Mouse (Mus musculus) embryonic facial prominence, embryonic 10.5 days (tissue): ENCODE data around the gene Pmf1. TPM values are rescaled to one million over a fixed set of nuclear protein-coding genes. Genes with fewer than 3 reads are reported as not detected.

Experiments
- DNase-seq: peaks from one replicate; pipeline ENCODE4 v3.0.0-alpha.2; 2017; ENCODE audit warnings: low spot score
- H3K27ac ChIP-seq: fragments of 300-500 bp; sonication (generic); replicated peaks from 2 replicates; pipeline ENCODE4 v1.5.1; 2016; ENCODE audit warnings: mild to moderate bottlenecking
- H3K27me3 ChIP-seq: fragments of 300-500 bp; sonication (generic); replicated peaks from 2 replicates; pipeline ENCODE4 v1.6.1; 2016; ENCODE audit warnings: low read depth, mild to moderate bottlenecking; ENCODE audit not compliant: poor library complexity, severe bottlenecking
- H3K36me3 ChIP-seq: fragments of 300-500 bp; sonication (generic); replicated peaks from 2 replicates; pipeline ENCODE4 v1.6.1; 2016; ENCODE audit warnings: mild to moderate bottlenecking, moderate library complexity
- H3K4me1 ChIP-seq: fragments of 300-500 bp; sonication (generic); 2 replicates; pipeline ENCODE4 v1.6.1; 2016
- H3K4me3 ChIP-seq: fragments of 300-500 bp; sonication (generic); 2 replicates; pipeline ENCODE4 v1.5.1; 2016; ENCODE audit warnings: mild to moderate bottlenecking, moderate library complexity
- H3K9me3 ChIP-seq: fragments of 300-500 bp; sonication (generic); 2 replicates; pipeline ENCODE4 v1.6.1; 2016; ENCODE audit warnings: mild to moderate bottlenecking
- WGBS: fragments of 180-500 bp; shearing (Covaris S2); methylation state at CpG from one replicate; pipeline ENCODE4 v1.1.7; 2016; 5-methylcytosine and 5-hydroxymethylcytosine counted together
- microRNA-seq: library from miRNA; unstranded; fragments of <30 nt; microRNA quantifications from one replicate; pipeline ENCODE4, GENCODE M21; 2017
- polyA plus RNA-seq: library from polyadenylated mRNA; unstranded; fragments of >200 nt; fragmentation: Nextera tagmentation; extraction: Ambion mirVana; gene quantifications from 2 replicates; pipeline ENCODE4 v1.2.1, GENCODE M21; 2016

Gene Pmf1
- polyA plus RNA-seq, 1 experiment from 2014 or later = 184 TPM

- Histone ChIP-seq H3K27ac (no peak overlapping the region), H3K4me1 (peaks cover 10% of the 10 kb centered on the region), H3K4me3 (no peak overlapping the region), H3K36me3 (peaks cover 100% of the 10 kb centered on the region), H3K9me3 (no peaks in the 10 kb centered on the region), H3K27me3 (no peaks in the 10 kb centered on the region)
- WGBS = 95% methylated on average over 8 of the region's 8 CpGs
- no peak for DNase-seq
These were observed 55.5 kb downstream of the Pmf1 start for GRCm38 (mm10) chr3:88354396-88355165.

GRCm38 (mm10) chr3:88352907-88353306 lies 57.2 kb downstream of the Pmf1 start:
- no peaks in the 10 kb centered on the region for H3K9me3 ChIP-seq
- no peak for DNase-seq
- H3K4me3 ChIP-seq = no peak overlapping the region
- no peak overlapping the region for H3K27ac ChIP-seq
- H3K27me3 ChIP-seq = no peaks in the 10 kb centered on the region
- no peaks in the 10 kb centered on the region for H3K4me1 ChIP-seq
- peaks cover 100% of the 10 kb centered on the region for H3K36me3 ChIP-seq
- 92% methylated on average over 9 of the region's 9 CpGs for WGBS

GRCm38 (mm10) chr3:88350732-88351131 lies 59.4 kb downstream of the Pmf1 start:
- Histone ChIP-seq H3K36me3 (peaks cover 100% of the 10 kb centered on the region), H3K27me3 (no peaks in the 10 kb centered on the region), H3K27ac (no peak overlapping the region), H3K4me3 (no peak overlapping the region), H3K9me3 (no peaks in the 10 kb centered on the region), H3K4me1 (no peaks in the 10 kb centered on the region)
- WGBS = 95% methylated on average over 13 of the region's 13 CpGs
- no peak for DNase-seq

Small RNA genes within 50 kb of the gene (microRNA-seq; reads per million reads assigned to microRNA genes)
- gene Mir7011 = not detected

Other genes with a start within 250 kb of the Pmf1 start
- gene Rhbg, start 155.6 kb downstream of the Pmf1 start, polyA plus RNA-seq = 0.17 TPM in 1 of 2 replicates, not detected in the other
- not detected in 2 replicates for gene Gm38392, start 123.1 kb downstream of the Pmf1 start, polyA plus RNA-seq
- 12.6 and 14.7 TPM in 2 replicates for gene Tsacc, start 113.3 kb downstream of the Pmf1 start, polyA plus RNA-seq
- gene Cct3, start 113.2 kb downstream of the Pmf1 start, polyA plus RNA-seq = 862 and 910 TPM in 2 replicates
- gene Glmp, start 85.3 kb downstream of the Pmf1 start, polyA plus RNA-seq = 142 and 153 TPM in 2 replicates
- gene Tmem79, start 74.2 kb downstream of the Pmf1 start, polyA plus RNA-seq = 2.4 and 4.8 TPM in 2 replicates
- 84.8 and 86.3 TPM in 2 replicates for gene Smg5, start 74.1 kb downstream of the Pmf1 start, polyA plus RNA-seq
- gene Paqr6, start 45.7 kb downstream of the Pmf1 start, polyA plus RNA-seq = 0.43 and 1.2 TPM in 2 replicates
- 0.10 and 0.35 TPM in 2 replicates for gene Bglap3, start 37.6 kb downstream of the Pmf1 start, polyA plus RNA-seq
- gene Bglap2, start 31.6 kb downstream of the Pmf1 start, polyA plus RNA-seq = not detected in 2 replicates
- not detected in 2 replicates for gene Bglap, start 25.9 kb downstream of the Pmf1 start, polyA plus RNA-seq
- 17.5 and 17.6 TPM in 2 replicates for gene Slc25a44, start 14.8 kb upstream of the Pmf1 start, polyA plus RNA-seq
- 5.9 and 7.1 TPM in 2 replicates for gene Sema4a, start 50.9 kb upstream of the Pmf1 start, polyA plus RNA-seq
- gene Lmna, start 99.6 kb upstream of the Pmf1 start, polyA plus RNA-seq = 15.2 and 17.9 TPM in 2 replicates
- 33.6 and 37.4 TPM in 2 replicates for gene Mex3a, start 122.1 kb upstream of the Pmf1 start, polyA plus RNA-seq
- 4.9 and 5.8 TPM in 2 replicates for gene Rab25, start 138.0 kb upstream of the Pmf1 start, polyA plus RNA-seq
- 158 and 161 TPM in 2 replicates for gene Lamtor2, start 142.7 kb upstream of the Pmf1 start, polyA plus RNA-seq
- gene Ubqln4, start 143.4 kb upstream of the Pmf1 start, polyA plus RNA-seq = 68.6 and 77.9 TPM in 2 replicates
- gene Ssr2, start 165.5 kb upstream of the Pmf1 start, polyA plus RNA-seq = 229 and 231 TPM in 2 replicates
- 110 and 116 TPM in 2 replicates for gene Arhgef2, start 195.6 kb upstream of the Pmf1 start, polyA plus RNA-seq
- not detected in 2 replicates for gene Rxfp4, start 242.8 kb upstream of the Pmf1 start, polyA plus RNA-seq